Mouse (Mus musculus): ENCODE measurements around the gene Hk1. TPM values are rescaled to one million over a fixed set of nuclear protein-coding genes. Genes with fewer than 3 reads are reported as not detected.

Gene Hk1
- polyA plus RNA-seq, 1 experiment = 60.9 TPM

DNA sequence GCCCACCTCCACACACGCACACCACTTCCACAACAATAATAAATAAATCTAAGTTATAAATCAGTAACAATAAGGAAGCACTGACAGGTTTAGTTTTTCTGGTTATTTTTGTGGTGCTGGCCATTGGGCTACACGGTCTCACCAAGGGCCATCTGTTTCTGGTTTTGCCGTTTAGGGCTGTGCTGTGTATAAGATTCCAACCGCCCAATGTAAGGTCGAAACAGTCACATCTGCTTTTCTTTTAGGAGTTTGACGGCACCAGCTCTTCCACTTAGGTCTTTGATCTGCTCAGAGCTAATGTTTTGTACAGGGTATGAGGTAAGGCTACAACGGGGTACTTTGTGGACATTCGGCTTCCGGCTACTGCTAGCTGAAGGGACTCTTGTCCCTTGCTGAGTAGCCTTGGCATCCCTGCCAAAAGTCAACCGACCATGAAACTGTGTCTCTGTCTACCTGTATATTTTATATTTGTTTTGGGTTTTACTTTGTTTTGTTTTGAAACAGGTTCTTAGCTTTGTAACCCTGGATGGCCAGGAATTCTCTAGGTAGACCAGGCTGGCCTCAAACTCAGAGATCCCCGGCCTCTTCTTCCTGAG, 70.7 kb downstream of the Hk1 start:
- TF ChIP-seq CTCF (conservative IDR thresholded peaks at IDR 0.05; ENCODE audit: insufficient read depth, insufficient read length, low read depth, low read length) = no peak
- TF ChIP-seq POLR2A (IDR thresholded peaks at IDR 0.05; ENCODE audit: low read depth, low read length) = no peak
- H3K4me3 ChIP-seq (ENCODE audit: insufficient read depth, low read depth, low read length) = no peak overlapping the region
- no peaks in the 10 kb centered on the region for H3K27me3 ChIP-seq (replicated peaks; ENCODE audit: control insufficient read depth, insufficient read depth, low read length)
- peak; percentile 70 for DNase-seq
- peaks cover 7% of the 10 kb centered on the region for H3K4me1 ChIP-seq (ENCODE audit: control insufficient read depth, insufficient read depth, low read length)
- no peak overlapping the region for H3K27ac ChIP-seq (ENCODE audit: insufficient read depth, low read depth, low read length)
- no peaks in the 10 kb centered on the region for H3K36me3 ChIP-seq (ENCODE audit: control insufficient read depth, insufficient read depth, low read length)
- WGBS = 62% methylated on average over 11 of the region's 11 CpGs

DNA sequence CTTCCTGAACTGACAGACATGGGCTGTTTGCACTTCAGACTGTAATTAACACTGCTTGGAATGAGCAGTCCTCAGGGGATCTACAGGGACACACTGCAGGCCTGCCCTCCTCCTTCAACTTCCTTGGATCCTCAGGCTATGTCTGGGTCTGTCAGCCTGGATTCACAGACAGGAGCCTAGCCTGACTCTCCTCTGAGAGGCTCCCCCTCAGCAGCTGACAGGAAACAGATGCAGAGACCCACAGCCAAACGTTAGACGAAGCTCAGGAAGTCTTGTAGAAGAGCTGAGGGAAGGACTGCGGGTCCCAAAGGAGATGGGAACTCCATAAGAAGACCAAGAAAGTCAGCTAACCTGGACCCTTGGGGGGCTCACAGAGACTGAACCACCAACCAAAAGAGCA, 73.2 kb downstream of the Hk1 start:
- Histone ChIP-seq H3K27me3 (replicated peaks; ENCODE audit: control insufficient read depth, insufficient read depth, low read length) (no peaks in the 10 kb centered on the region), H3K4me3 (ENCODE audit: insufficient read depth, low read depth, low read length) (no peak overlapping the region), H3K4me1 (ENCODE audit: control insufficient read depth, insufficient read depth, low read length) (peaks cover under 1% of the 10 kb centered on the region; the same call in 1 of the 2 replicates), H3K36me3 (ENCODE audit: control insufficient read depth, insufficient read depth, low read length) (no peaks in the 10 kb centered on the region), H3K27ac (ENCODE audit: insufficient read depth, low read depth, low read length) (no peak overlapping the region)
- no peak for DNase-seq
- TF ChIP-seq POLR2A (IDR thresholded peaks at IDR 0.05; ENCODE audit: low read depth, low read length) = no peak
- no peak for TF ChIP-seq CTCF (conservative IDR thresholded peaks at IDR 0.05; ENCODE audit: insufficient read depth, insufficient read length, low read depth, low read length)
- whole genome bisulfite sequencing = 39% methylated on average over 3 of the region's 3 CpGs

DNA sequence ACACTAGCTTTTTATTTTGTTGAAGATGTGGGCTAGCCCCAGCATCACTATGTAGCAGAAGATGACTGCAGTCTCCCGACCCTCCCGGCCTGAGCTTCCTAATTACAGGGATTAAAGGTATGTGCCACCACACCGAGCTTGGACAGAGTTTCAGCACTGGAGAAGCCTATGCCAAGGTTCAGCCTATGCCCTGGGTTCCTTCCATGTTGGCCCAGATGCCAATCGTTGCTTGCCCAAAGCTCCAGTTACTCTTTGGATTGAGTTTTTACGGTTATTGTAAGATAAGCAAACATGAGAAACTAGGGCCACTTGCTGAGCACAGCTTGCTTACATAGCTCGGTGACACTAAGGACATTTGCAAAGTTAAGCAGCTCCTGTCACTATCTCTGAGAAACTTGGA, 74.6 kb downstream of the Hk1 start:
- no peak for TF ChIP-seq CTCF (conservative IDR thresholded peaks at IDR 0.05; ENCODE audit: insufficient read depth, insufficient read length, low read depth, low read length)
- TF ChIP-seq POLR2A (IDR thresholded peaks at IDR 0.05; ENCODE audit: low read depth, low read length) = no peak
- H3K27ac ChIP-seq (ENCODE audit: insufficient read depth, low read depth, low read length) = no peak overlapping the region
- H3K4me1 ChIP-seq (ENCODE audit: control insufficient read depth, insufficient read depth, low read length) = no peaks in the 10 kb centered on the region
- no peak overlapping the region for H3K4me3 ChIP-seq (ENCODE audit: insufficient read depth, low read depth, low read length)
- no peak for DNase-seq
- WGBS = 66% methylated on average over 6 of the region's 6 CpGs
- H3K27me3 ChIP-seq (replicated peaks; ENCODE audit: control insufficient read depth, insufficient read depth, low read length) = no peaks in the 10 kb centered on the region
- no peaks in the 10 kb centered on the region for H3K36me3 ChIP-seq (ENCODE audit: control insufficient read depth, insufficient read depth, low read length)

DNA sequence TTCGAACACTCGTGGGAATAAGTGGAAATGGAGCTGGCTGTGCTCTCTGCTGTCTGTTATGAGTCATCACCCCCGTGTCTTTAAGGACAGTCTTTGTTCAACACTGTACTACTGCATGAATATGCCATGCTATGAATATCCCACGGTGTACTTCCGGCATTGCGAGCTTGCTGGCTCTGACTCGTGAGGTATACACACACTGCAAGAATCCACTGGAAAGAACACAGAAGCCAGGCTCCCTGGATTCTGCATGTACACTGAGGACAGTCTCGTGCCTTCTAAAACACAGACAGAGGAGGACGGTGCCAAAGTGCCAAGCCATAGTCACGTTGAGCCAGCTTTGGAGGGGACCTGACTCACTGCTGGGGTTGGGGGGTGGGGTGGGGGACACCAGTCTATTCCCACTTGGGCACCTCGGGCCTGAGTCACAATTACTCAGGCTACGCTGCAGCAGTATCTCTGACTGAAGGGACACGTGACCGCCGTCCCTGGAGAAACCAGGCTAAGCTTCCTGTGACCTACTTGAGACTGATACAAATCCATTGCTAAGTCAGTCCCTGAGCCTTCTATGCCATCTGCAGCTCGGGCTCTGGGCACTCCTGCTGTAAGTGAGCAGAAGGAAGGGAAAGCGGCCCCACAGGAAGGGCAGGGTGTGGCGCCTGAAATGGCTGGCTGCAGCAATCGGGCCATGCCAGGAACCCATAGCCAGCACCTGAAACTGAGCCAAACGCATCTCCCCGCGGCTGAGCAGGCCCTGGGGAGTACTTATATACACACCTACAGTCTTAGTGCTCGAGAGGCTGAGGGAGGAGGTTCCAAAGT, 79.5 kb downstream of the Hk1 start:
- no peak overlapping the region for H3K4me3 ChIP-seq (ENCODE audit: insufficient read depth, low read depth, low read length)
- peak; percentile 39 for DNase-seq
- 59% methylated on average over 23 of the region's 23 CpGs for WGBS
- TF ChIP-seq POLR2A (IDR thresholded peaks at IDR 0.05; ENCODE audit: low read depth, low read length) (no peak), CTCF (conservative IDR thresholded peaks at IDR 0.05; ENCODE audit: insufficient read depth, insufficient read length, low read depth, low read length) (no peak)
- H3K27ac ChIP-seq (ENCODE audit: insufficient read depth, low read depth, low read length) = no peak overlapping the region
- no peaks in the 10 kb centered on the region for H3K27me3 ChIP-seq (replicated peaks; ENCODE audit: control insufficient read depth, insufficient read depth, low read length)
- H3K4me1 ChIP-seq (ENCODE audit: control insufficient read depth, insufficient read depth, low read length) = no peaks in the 10 kb centered on the region
- no peaks in the 10 kb centered on the region for H3K36me3 ChIP-seq (ENCODE audit: control insufficient read depth, insufficient read depth, low read length)

DNA sequence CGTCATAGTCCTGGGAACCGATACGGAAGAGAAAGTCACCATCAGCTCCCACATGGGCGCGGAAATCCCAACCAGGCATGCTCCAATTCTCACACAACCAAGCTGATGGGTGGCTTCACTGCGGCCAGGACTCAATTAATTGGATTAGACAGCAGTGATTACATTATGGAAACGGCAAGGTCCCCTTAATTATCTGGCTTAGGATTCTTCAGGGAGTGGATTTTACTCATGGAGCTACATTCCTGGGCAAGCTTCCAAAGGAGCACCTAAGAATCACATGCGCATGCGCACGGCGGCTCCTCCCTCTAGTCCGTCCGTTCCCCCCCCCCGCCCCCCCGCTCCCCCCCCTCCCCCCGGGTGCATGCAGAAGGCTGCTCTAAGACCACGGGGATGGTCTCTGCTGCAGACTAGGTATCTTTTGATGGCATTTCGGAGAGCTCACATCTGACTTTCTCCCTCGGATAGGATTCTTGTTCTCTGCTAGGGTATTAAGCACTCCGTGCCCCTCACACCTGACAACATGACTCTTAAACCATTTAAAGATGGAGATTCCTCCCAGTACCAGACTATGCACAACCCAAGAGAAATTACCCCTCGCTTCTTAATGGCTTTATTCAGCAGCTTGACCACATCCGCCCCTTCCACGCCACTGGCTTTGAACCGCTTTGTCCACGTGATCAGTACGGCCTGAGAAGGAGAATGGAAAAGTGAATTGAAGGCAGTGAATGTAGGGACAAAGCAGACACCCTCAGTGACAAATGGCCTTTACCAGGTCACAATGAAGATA, 83.4 kb downstream of the Hk1 start:
- no peaks in the 10 kb centered on the region for H3K27me3 ChIP-seq (replicated peaks; ENCODE audit: control insufficient read depth, insufficient read depth, low read length)
- 73% methylated on average over 23 of the region's 26 CpGs for WGBS
- no peaks in the 10 kb centered on the region; the same call in 1 of the 2 replicates for H3K36me3 ChIP-seq (ENCODE audit: control insufficient read depth, insufficient read depth, low read length)
- no peaks in the 10 kb centered on the region for H3K4me1 ChIP-seq (ENCODE audit: control insufficient read depth, insufficient read depth, low read length)
- H3K27ac ChIP-seq (ENCODE audit: insufficient read depth, low read depth, low read length) = no peak overlapping the region
- no peak for TF ChIP-seq CTCF (conservative IDR thresholded peaks at IDR 0.05; ENCODE audit: insufficient read depth, insufficient read length, low read depth, low read length)
- no peak for TF ChIP-seq POLR2A (IDR thresholded peaks at IDR 0.05; ENCODE audit: low read depth, low read length)
- DNase-seq = peak; percentile 42
- no peak overlapping the region for H3K4me3 ChIP-seq (ENCODE audit: insufficient read depth, low read depth, low read length)

DNA sequence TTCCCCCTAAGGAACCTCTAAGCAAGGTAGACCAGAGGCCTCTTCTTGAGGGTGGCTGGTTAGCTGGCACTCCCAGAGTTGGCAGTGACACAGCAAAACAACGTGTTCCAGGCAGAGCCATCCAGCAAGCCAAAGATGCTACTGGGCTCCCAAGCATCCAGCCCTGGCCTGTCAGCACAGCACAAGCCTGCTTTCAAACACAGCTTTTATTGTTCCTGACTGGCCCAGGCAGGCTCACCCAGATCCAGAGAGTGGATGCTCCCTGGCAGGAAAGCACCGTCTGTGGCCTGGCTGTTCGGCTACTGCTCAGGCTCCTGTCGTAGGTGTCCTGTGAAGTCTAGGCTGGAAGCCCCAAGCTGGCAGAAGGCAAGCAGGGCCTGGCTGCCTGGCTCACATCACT, 85.6 kb downstream of the Hk1 start:
- no peaks in the 10 kb centered on the region; the same call in 1 of the 2 replicates for H3K36me3 ChIP-seq (ENCODE audit: control insufficient read depth, insufficient read depth, low read length)
- no peaks in the 10 kb centered on the region for H3K4me1 ChIP-seq (ENCODE audit: control insufficient read depth, insufficient read depth, low read length)
- WGBS = 85% methylated on average over 4 of the region's 4 CpGs
- DNase-seq = no peak
- TF ChIP-seq CTCF (conservative IDR thresholded peaks at IDR 0.05; ENCODE audit: insufficient read depth, insufficient read length, low read depth, low read length) (no peak), POLR2A (IDR thresholded peaks at IDR 0.05; ENCODE audit: low read depth, low read length) (no peak)
- H3K27ac ChIP-seq (ENCODE audit: insufficient read depth, low read depth, low read length) = no peak overlapping the region
- H3K27me3 ChIP-seq (replicated peaks; ENCODE audit: control insufficient read depth, insufficient read depth, low read length) = no peaks in the 10 kb centered on the region
- no peak overlapping the region for H3K4me3 ChIP-seq (ENCODE audit: insufficient read depth, low read depth, low read length)

Data from kidney, adult 2 months (tissue).